Mouse (Mus musculus) liver, adult 2 months (tissue): ENCODE data around the gene Rnf26. TPM values are rescaled to one million over a fixed set of nuclear protein-coding genes. Genes with fewer than 3 reads are reported as not detected.
A peak's percentile ranks its signal among the peaks of the same experiment; 100 is the strongest.

Experiments used
- DNase-seq: peaks from one replicate; pipeline ENCODE4 v3.0.0-alpha.2; 2011; ENCODE audit warnings: low read depth, low spot score; ENCODE audit errors: extremely low read depth
- H3K27ac ChIP-seq: fragments of 200-500 bp; replicated peaks from 2 replicates; pipeline ENCODE4 v1.5.1; 2012; ENCODE audit warnings: low read depth, mild to moderate bottlenecking, control low read depth, inconsistent platforms, low read length; ENCODE audit not compliant: insufficient read depth
- H3K27me3 ChIP-seq: fragments of 200-500 bp; 2 replicates; pipeline ENCODE4 v1.6.1; 2012; ENCODE audit warnings: mild to moderate bottlenecking, moderate library complexity, low read length, inconsistent platforms; ENCODE audit not compliant: control insufficient read depth, insufficient read depth
- H3K36me3 ChIP-seq: fragments of 200-500 bp; 2 replicates; pipeline ENCODE4 v1.6.1; 2012; ENCODE audit warnings: low read length, inconsistent platforms; ENCODE audit not compliant: control insufficient read depth, insufficient read depth
- H3K4me1 ChIP-seq: fragments of 200-500 bp; 2 replicates; pipeline ENCODE4 v1.6.1; 2011; ENCODE audit warnings: low read length; ENCODE audit not compliant: control insufficient read depth, insufficient read depth
- H3K4me3 ChIP-seq: fragments of 200-500 bp; 2 replicates; pipeline ENCODE4 v1.5.1; 2011; ENCODE audit warnings: low read depth, mild to moderate bottlenecking, control low read depth, low read length, moderate library complexity; ENCODE audit not compliant: insufficient read depth
- H3K79me2 ChIP-seq: fragments of 200-500 bp; 2 replicates; pipeline ENCODE4 v1.6.1; 2012; ENCODE audit warnings: inconsistent platforms, mild to moderate bottlenecking, low read length, moderate library complexity; ENCODE audit not compliant: control insufficient read depth, insufficient read depth
- H3K9ac ChIP-seq: fragments of 200-500 bp; 2 replicates; pipeline ENCODE4 v1.6.1; 2012; ENCODE audit warnings: low read depth, mild to moderate bottlenecking, control low read depth, inconsistent platforms, low read length
- CTCF ChIP-seq: fragments of 200-500 bp; IDR thresholded peaks from 2 replicates; pipeline ENCODE4 v1.5.1; 2011; ENCODE audit warnings: low read depth, low read length, control low read depth
- POLR2A ChIP-seq: fragments of 200-500 bp; IDR thresholded peaks from 2 replicates; pipeline ENCODE4 v1.6.1; 2011; ENCODE audit warnings: low read length, control low read depth; ENCODE audit not compliant: insufficient read depth; ENCODE audit errors: extremely low read depth
- WGBS: fragments of 180-500 bp; shearing (Covaris S2); methylation state at CpG from one replicate; pipeline ENCODE4 v1.1.7; 2018; 5-methylcytosine and 5-hydroxymethylcytosine counted together
- polyA plus RNA-seq: library from polyadenylated mRNA; depleted of rRNA; stranded (reverse); fragments of >200 nt; gene quantifications from 2 replicates; pipeline ENCODE4 v1.2.3, GENCODE M21; 2012
- total RNA-seq: library from RNA; depleted of rRNA; stranded (reverse); fragments of >200 nt; gene quantifications from 2 replicates; pipeline ENCODE4 v1.2.3, GENCODE M21; 2014

Rnf26 gene
- total and polyA plus RNA-seq, 2 experiments = 3.1 to 19.0 TPM

DNA sequence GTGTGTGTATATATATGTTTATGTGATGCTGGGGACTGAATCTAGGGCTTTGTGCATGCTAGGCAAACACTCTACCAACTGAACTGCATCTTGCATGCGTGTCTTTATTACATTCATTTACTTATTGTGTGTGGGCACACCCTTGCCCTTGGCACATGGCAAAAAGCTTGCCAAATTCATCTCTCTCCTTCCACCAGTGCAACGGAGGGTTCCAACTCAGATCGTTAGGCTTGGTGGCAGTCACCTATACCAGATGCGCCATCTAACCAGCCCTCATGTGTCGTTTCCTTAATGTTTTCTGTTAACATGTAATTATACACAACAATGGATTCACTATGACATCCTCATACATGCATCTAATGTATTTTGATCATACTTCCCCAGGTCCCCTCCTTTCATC, 31.1 kb downstream of the Rnf26 start:
- no peaks in the 10 kb centered on the region for H3K36me3 ChIP-seq
- no peak for DNase-seq
- TF ChIP-seq POLR2A (no peak), CTCF (no peak)
- peaks cover 6% of the 10 kb centered on the region; the same call in 1 of the 2 replicates for H3K79me2 ChIP-seq
- WGBS = 96% methylated on average over 5 of the region's 5 CpGs
- peaks cover 25% of the 10 kb centered on the region for H3K4me1 ChIP-seq
- H3K27me3 ChIP-seq = no peaks in the 10 kb centered on the region
- no peak overlapping the region for H3K27ac ChIP-seq
- no peak overlapping the region for H3K4me3 ChIP-seq
- H3K9ac ChIP-seq = no peak overlapping the region

- Histone ChIP-seq H3K27ac (no peak overlapping the region), H3K4me1 (peaks cover 22% of the 10 kb centered on the region), H3K79me2 (peaks cover 3% of the 10 kb centered on the region; the same call in 1 of the 2 replicates), H3K9ac (no peak overlapping the region), H3K27me3 (no peaks in the 10 kb centered on the region), H3K36me3 (no peaks in the 10 kb centered on the region), H3K4me3 (no peak overlapping the region)
- DNase-seq = no peak
- TF ChIP-seq CTCF = no peak
- TF ChIP-seq POLR2A = no peak
- 94% methylated on average over 5 of the region's 5 CpGs for WGBS
Observed at GRCm38 (mm10) chr9:44081581-44081980, 31.7 kb downstream of the Rnf26 start.

GRCm38 (mm10) chr9:44080953-44081352, 32.4 kb downstream of the Rnf26 start:
- Histone ChIP-seq H3K9ac (no peak overlapping the region), H3K4me1 (peaks cover 25% of the 10 kb centered on the region), H3K27me3 (no peaks in the 10 kb centered on the region), H3K4me3 (no peak overlapping the region), H3K79me2 (peaks cover 3% of the 10 kb centered on the region; the same call in 1 of the 2 replicates), H3K27ac (no peak overlapping the region), H3K36me3 (no peaks in the 10 kb centered on the region)
- DNase-seq = no peak
- TF ChIP-seq POLR2A (no peak), CTCF (no peak)
- 79% methylated on average over 5 of the region's 5 CpGs for WGBS

- no peaks in the 10 kb centered on the region for H3K27me3 ChIP-seq
- no peak for DNase-seq
- TF ChIP-seq POLR2A = no peak
- no peak for TF ChIP-seq CTCF
Observed at GRCm38 (mm10) chr9:44079997-44080780, 33.1 kb downstream of the Rnf26 start.

GRCm38 (mm10) chr9:44078955-44079756, 34.2 kb downstream of the Rnf26 start:
- DNase-seq = peak; percentile 85
- peak overlapping the region; percentile 11 for H3K9ac ChIP-seq
- 0 out of 2 replicates have a peak, but pooled peaks have one; percentile 9 for TF ChIP-seq POLR2A
- no peak for TF ChIP-seq CTCF
- H3K27me3 ChIP-seq = no peaks in the 10 kb centered on the region
- no peak overlapping the region for H3K4me3 ChIP-seq
- H3K79me2 ChIP-seq = no peaks in the 10 kb centered on the region
- H3K27ac ChIP-seq = peak overlapping the region; percentile 40
- H3K4me1 ChIP-seq = peaks cover 23% of the 10 kb centered on the region
- no peaks in the 10 kb centered on the region for H3K36me3 ChIP-seq
- WGBS = 24% methylated on average over 16 of the region's 16 CpGs

More at GRCm38 (mm10) chr9:44079997-44080780, 33.1 kb downstream of the Rnf26 start:
- Histone ChIP-seq H3K4me3 (no peak overlapping the region), H3K36me3 (no peaks in the 10 kb centered on the region), H3K9ac (no peak overlapping the region), H3K79me2 (peaks cover 3% of the 10 kb centered on the region; the same call in 1 of the 2 replicates), H3K27ac (peak overlapping the region; percentile 40), H3K4me1 (peaks cover 25% of the 10 kb centered on the region)
- WGBS = 85% methylated on average over 10 of the region's 10 CpGs
